Mouse (Mus musculus): ENCODE measurements around the gene Polh. TPM values are rescaled to one million over a fixed set of nuclear protein-coding genes. Genes with fewer than 3 reads are reported as not detected.
A peak's percentile ranks its signal among the peaks of the same experiment; 100 is the strongest.

The Polh gene
- polyA plus RNA-seq, 1 experiment from 2014 or later = 6.6 TPM

GRCm38 (mm10) chr17:46236067-46236466 lies 33.6 kb upstream of the Polh start:
- DNase-seq (ENCODE audit: low spot score) (no peak), ATAC-seq (no peak)
- no peak for TF ChIP-seq CTCF (IDR thresholded peaks at IDR 0.05)
- TF ChIP-seq EP300 (IDR thresholded peaks at IDR 0.05) = no peak
- H3K4me2 ChIP-seq (replicated peaks; ENCODE audit: low read depth, low read length) = no peak overlapping the region
- no peak overlapping the region for H3K9ac ChIP-seq (replicated peaks; ENCODE audit: low read depth)
- no peaks in the 10 kb centered on the region for H3K9me3 ChIP-seq (ENCODE audit: low read length)
- H3K27me3 ChIP-seq (replicated peaks; ENCODE audit: insufficient read depth, low read length) = no peaks in the 10 kb centered on the region
- no peak overlapping the region for H3K4me3 ChIP-seq (ENCODE audit: low read depth, low read length)
- peaks cover 23% of the 10 kb centered on the region for H3K36me3 ChIP-seq (ENCODE audit: insufficient read depth, low read length)
- WGBS = 78% methylated on average over 1 of the region's 1 CpGs
- no peaks in the 10 kb centered on the region for H3K4me1 ChIP-seq (ENCODE audit: insufficient read depth, low read depth, low read length)
- no peak overlapping the region for H3K27ac ChIP-seq (ENCODE audit: low read length)

- WGBS = 88% methylated on average over 7 of the region's 7 CpGs
- H3K9ac ChIP-seq (replicated peaks; ENCODE audit: low read depth) = no peak overlapping the region
- TF ChIP-seq CTCF (IDR thresholded peaks at IDR 0.05) (no peak), EP300 (IDR thresholded peaks at IDR 0.05) (no peak)
- no peak overlapping the region for H3K4me3 ChIP-seq (ENCODE audit: low read depth, low read length)
- peaks cover 28% of the 10 kb centered on the region; the same call in 1 of the 2 replicates for H3K36me3 ChIP-seq (ENCODE audit: insufficient read depth, low read length)
- no peaks in the 10 kb centered on the region for H3K4me1 ChIP-seq (ENCODE audit: insufficient read depth, low read depth, low read length)
- H3K4me2 ChIP-seq (replicated peaks; ENCODE audit: low read depth, low read length) = no peak overlapping the region
- no peaks in the 10 kb centered on the region for H3K27me3 ChIP-seq (replicated peaks; ENCODE audit: insufficient read depth, low read length)
- no peaks in the 10 kb centered on the region for H3K9me3 ChIP-seq (ENCODE audit: low read length)
- DNase-seq (ENCODE audit: low spot score) = no peak
- H3K27ac ChIP-seq (ENCODE audit: low read length) = no peak overlapping the region
- no peak for ATAC-seq
Measured at GRCm38 (mm10) chr17:46227576-46227975, 25.1 kb upstream of the Polh start.

GRCm38 (mm10) chr17:46221601-46222000 lies 19.2 kb upstream of the Polh start:
- Histone ChIP-seq H3K36me3 (ENCODE audit: insufficient read depth, low read length) (peaks cover 63% of the 10 kb centered on the region; the same call in 1 of the 2 replicates), H3K9ac (replicated peaks; ENCODE audit: low read depth) (no peak overlapping the region), H3K4me2 (replicated peaks; ENCODE audit: low read depth, low read length) (no peak overlapping the region), H3K4me3 (ENCODE audit: low read depth, low read length) (no peak overlapping the region), H3K27me3 (replicated peaks; ENCODE audit: insufficient read depth, low read length) (no peaks in the 10 kb centered on the region), H3K27ac (ENCODE audit: low read length) (no peak overlapping the region), H3K9me3 (ENCODE audit: low read length) (no peaks in the 10 kb centered on the region), H3K4me1 (ENCODE audit: insufficient read depth, low read depth, low read length) (no peaks in the 10 kb centered on the region)
- ATAC-seq = no peak
- TF ChIP-seq EP300 (IDR thresholded peaks at IDR 0.05) (no peak), CTCF (IDR thresholded peaks at IDR 0.05) (no peak)
- WGBS = 94% methylated on average over 3 of the region's 3 CpGs
- no peak for DNase-seq (ENCODE audit: low spot score)

GRCm38 (mm10) chr17:46210550-46210949 lies 8.1 kb upstream of the Polh start:
- no peak overlapping the region for H3K4me2 ChIP-seq (replicated peaks; ENCODE audit: low read depth, low read length)
- DNase-seq (ENCODE audit: low spot score) = no peak
- peaks cover 51% of the 10 kb centered on the region for H3K36me3 ChIP-seq (ENCODE audit: insufficient read depth, low read length)
- H3K27ac ChIP-seq (ENCODE audit: low read length) = no peak overlapping the region
- TF ChIP-seq CTCF (IDR thresholded peaks at IDR 0.05) = no peak
- no peak for TF ChIP-seq EP300 (IDR thresholded peaks at IDR 0.05)
- no peaks in the 10 kb centered on the region for H3K9me3 ChIP-seq (ENCODE audit: low read length)
- no peak overlapping the region for H3K4me3 ChIP-seq (ENCODE audit: low read depth, low read length)
- H3K9ac ChIP-seq (replicated peaks; ENCODE audit: low read depth) = no peak overlapping the region
- no peaks in the 10 kb centered on the region for H3K27me3 ChIP-seq (replicated peaks; ENCODE audit: insufficient read depth, low read length)
- 80% methylated on average over 3 of the region's 3 CpGs for WGBS
- H3K4me1 ChIP-seq (ENCODE audit: insufficient read depth, low read depth, low read length) = no peaks in the 10 kb centered on the region
- no peak for ATAC-seq

- Histone ChIP-seq H3K36me3 (ENCODE audit: insufficient read depth, low read length) (peaks cover 32% of the 10 kb centered on the region; the same call in 1 of the 2 replicates), H3K4me1 (ENCODE audit: insufficient read depth, low read depth, low read length) (peaks cover 5% of the 10 kb centered on the region; the same call in 1 of the 2 replicates), H3K27ac (ENCODE audit: low read length) (no peak overlapping the region), H3K9me3 (ENCODE audit: low read length) (no peaks in the 10 kb centered on the region), H3K4me2 (replicated peaks; ENCODE audit: low read depth, low read length) (no peak overlapping the region), H3K4me3 (ENCODE audit: low read depth, low read length) (no peak overlapping the region), H3K27me3 (replicated peaks; ENCODE audit: insufficient read depth, low read length) (no peaks in the 10 kb centered on the region), H3K9ac (replicated peaks; ENCODE audit: low read depth) (no peak overlapping the region)
- ATAC-seq (no peak), DNase-seq (ENCODE audit: low spot score) (no peak)
- TF ChIP-seq CTCF (IDR thresholded peaks at IDR 0.05) (no peak), EP300 (IDR thresholded peaks at IDR 0.05) (no peak)
Measured at GRCm38 (mm10) chr17:46206676-46207075, 4.2 kb upstream of the Polh start.

GRCm38 (mm10) chr17:46203078-46203477 lies 633 bp upstream of the Polh start:
- H3K4me2 ChIP-seq (replicated peaks; ENCODE audit: low read depth, low read length) = peak overlapping the region; percentile 84
- peaks cover 15% of the 10 kb centered on the region; the same call in 1 of the 2 replicates for H3K36me3 ChIP-seq (ENCODE audit: insufficient read depth, low read length)
- H3K4me1 ChIP-seq (ENCODE audit: insufficient read depth, low read depth, low read length) = peaks cover 5% of the 10 kb centered on the region; the same call in 1 of the 2 replicates
- ATAC-seq (peak; percentile 25), DNase-seq (ENCODE audit: low spot score) (peak; percentile 36)
- H3K27ac ChIP-seq (ENCODE audit: low read length) = peak overlapping the region; percentile 62
- H3K9me3 ChIP-seq (ENCODE audit: low read length) = no peaks in the 10 kb centered on the region
- peak overlapping the region; percentile 67 for H3K9ac ChIP-seq (replicated peaks; ENCODE audit: low read depth)
- no peaks in the 10 kb centered on the region for H3K27me3 ChIP-seq (replicated peaks; ENCODE audit: insufficient read depth, low read length)
- TF ChIP-seq CTCF (IDR thresholded peaks at IDR 0.05) (no peak), EP300 (IDR thresholded peaks at IDR 0.05) (no peak)
- under 1% methylated on average over 20 of the region's 20 CpGs for WGBS
- peak overlapping the region; percentile 91 for H3K4me3 ChIP-seq (ENCODE audit: low read depth, low read length)

GRCm38 (mm10) chr17:46201151-46201550 lies 1.3 kb downstream of the Polh start:
- peak; percentile 26 for DNase-seq (ENCODE audit: low spot score)
- H3K36me3 ChIP-seq (ENCODE audit: insufficient read depth, low read length) = 0 out of 2 replicates have a peak, but pooled peaks cover 9% of the 10 kb centered on the region

More at GRCm38 (mm10) chr17:46201151-46201550, 1.3 kb downstream of the Polh start:
- ATAC-seq = no peak
- Histone ChIP-seq H3K27ac (ENCODE audit: low read length) (no peak overlapping the region), H3K9me3 (ENCODE audit: low read length) (no peaks in the 10 kb centered on the region), H3K27me3 (replicated peaks; ENCODE audit: insufficient read depth, low read length) (no peaks in the 10 kb centered on the region), H3K4me3 (ENCODE audit: low read depth, low read length) (no peak overlapping the region), H3K4me1 (ENCODE audit: insufficient read depth, low read depth, low read length) (peaks cover 5% of the 10 kb centered on the region; the same call in 1 of the 2 replicates), H3K4me2 (replicated peaks; ENCODE audit: low read depth, low read length) (peak overlapping the region; percentile 84; the same call in 1 of the 2 replicates), H3K9ac (replicated peaks; ENCODE audit: low read depth) (no peak overlapping the region)
- TF ChIP-seq CTCF (IDR thresholded peaks at IDR 0.05) = no peak
- no peak for TF ChIP-seq EP300 (IDR thresholded peaks at IDR 0.05)
- 36% methylated on average over 6 of the region's 6 CpGs for WGBS
